Mouse (Mus musculus) heart, postnatal 36 days (tissue): ENCODE measurements at regions not wholly inside any gene's neighbourhood (a gene's known extent, or its start where the extent isn't known, plus 50 kb on each side); places are given as distances from the start of the nearest gene placed in this dataset.

Source experiments
- DNase-seq, 2 experiments: peaks; one replicate each; pipeline ENCODE4 v3.0.0; 2021 to 2022
- intact Hi-C: fragments of 180-260 bp; cut with DNase I; formaldehyde crosslinking; loops from one replicate; pipeline ENCODE4 v1.15.1; 2025

GRCm38 (mm10) chr3:37940016-37940415 lies 215.7 kb upstream of the Gm5148 start:
- intact Hi-C loops, result no loop called here
- no peak for DNase-seq

- no peak for DNase-seq
- intact Hi-C loops, result loop anchor here (2.0 to 5.0 kb wide), 4 partner anchors 38 to 297 kb away; no protein-coding TSS in a partner anchor
These were observed 214.6 kb upstream of the Gm5148 start for GRCm38 (mm10) chr3:37938870-37939269.

- intact Hi-C loops, result loop anchor here (2.0 to 5.0 kb wide), 4 partner anchors 39 to 296 kb away; no protein-coding TSS in a partner anchor
These were observed 213.9 kb upstream of the Gm5148 start for GRCm38 (mm10) chr3:37938284-37938596.

GRCm38 (mm10) chr3:37937381-37938283 lies 213.3 kb upstream of the Gm5148 start:
- DNase-seq, result peak in 1 of 2 experiments; percentile 45
- intact Hi-C loops, result loop anchor here (2.0 to 5.0 kb wide), 4 partner anchors 39 to 295 kb away; no protein-coding TSS in a partner anchor

More at GRCm38 (mm10) chr3:37938284-37938596, 213.9 kb upstream of the Gm5148 start:
- no peak for DNase-seq

- no peak for DNase-seq
- intact Hi-C loops, result loop anchor here (5.0 kb wide), 3 partner anchors 59 to 294 kb away; no protein-coding TSS in a partner anchor
These were observed 212.1 kb upstream of the Gm5148 start for GRCm38 (mm10) chr3:37936251-37936931.

GRCm38 (mm10) chr3:37934905-37935708 lies 210.8 kb upstream of the Gm5148 start:
- DNase-seq, result peak in 1 of 2 experiments; percentile 49
- intact Hi-C loops, result loop anchor here (5.0 kb wide), 3 partner anchors 58 to 293 kb away; no protein-coding TSS in a partner anchor

- DNase-seq, result no peak
- intact Hi-C loops, result no loop called here
These were observed 209.9 kb upstream of the Gm5148 start for GRCm38 (mm10) chr3:37934236-37934635.

- intact Hi-C loops, result no loop called here
- DNase-seq, result no peak
These were observed 204.4 kb upstream of the Gm5148 start for GRCm38 (mm10) chr3:37928731-37929130.

GRCm38 (mm10) chr3:37919450-37920156 lies 195.3 kb upstream of the Gm5148 start:
- intact Hi-C loops, result no loop called here

GRCm38 (mm10) chr3:37916786-37917479 lies 192.6 kb upstream of the Gm5148 start:
- intact Hi-C loops, result no loop called here
- DNase-seq, result no peak

More at GRCm38 (mm10) chr3:37919450-37920156, 195.3 kb upstream of the Gm5148 start:
- DNase-seq, result no peak

GRCm38 (mm10) chr3:37916281-37916680 lies 192.0 kb upstream of the Gm5148 start:
- intact Hi-C loops, result no loop called here
- no peak for DNase-seq

- DNase-seq, result no peak
- intact Hi-C loops, result no loop called here
These were observed 191.4 kb upstream of the Gm5148 start for GRCm38 (mm10) chr3:37915673-37916072.

- DNase-seq, result no peak
- intact Hi-C loops, result no loop called here
These were observed 189.8 kb upstream of the Gm5148 start for GRCm38 (mm10) chr3:37914136-37914535.

- DNase-seq, result no peak
- intact Hi-C loops, result no loop called here
These were observed 185.5 kb upstream of the Gm5148 start for GRCm38 (mm10) chr3:37909821-37910220.

GRCm38 (mm10) chr3:37909008-37909407 lies 184.7 kb upstream of the Gm5148 start:
- DNase-seq, result no peak
- intact Hi-C loops, result no loop called here

GRCm38 (mm10) chr3:37908456-37908855 lies 184.2 kb upstream of the Gm5148 start:
- no peak for DNase-seq
- intact Hi-C loops, result no loop called here

GRCm38 (mm10) chr3:37907432-37908088 lies 183.3 kb upstream of the Gm5148 start:
- peak; percentile 49 to 51 for DNase-seq
- intact Hi-C loops, result no loop called here

- DNase-seq, result peak; percentile 36 to 52
- intact Hi-C loops, result no loop called here
These were observed 182.5 kb upstream of the Gm5148 start for GRCm38 (mm10) chr3:37906806-37907251.

- DNase-seq, result no peak
- intact Hi-C loops, result no loop called here
These were observed 179.9 kb upstream of the Gm5148 start for GRCm38 (mm10) chr3:37904188-37904587.
